Mouse (Mus musculus): ENCODE measurements around the gene Cdc42bpg. TPM values are rescaled to one million over a fixed set of nuclear protein-coding genes. Genes with fewer than 3 reads are reported as not detected.

Cdc42bpg gene
- total and polyA plus RNA-seq, 3 experiments, result 0.79 to 4.2 (median 2.3) TPM

DNA sequence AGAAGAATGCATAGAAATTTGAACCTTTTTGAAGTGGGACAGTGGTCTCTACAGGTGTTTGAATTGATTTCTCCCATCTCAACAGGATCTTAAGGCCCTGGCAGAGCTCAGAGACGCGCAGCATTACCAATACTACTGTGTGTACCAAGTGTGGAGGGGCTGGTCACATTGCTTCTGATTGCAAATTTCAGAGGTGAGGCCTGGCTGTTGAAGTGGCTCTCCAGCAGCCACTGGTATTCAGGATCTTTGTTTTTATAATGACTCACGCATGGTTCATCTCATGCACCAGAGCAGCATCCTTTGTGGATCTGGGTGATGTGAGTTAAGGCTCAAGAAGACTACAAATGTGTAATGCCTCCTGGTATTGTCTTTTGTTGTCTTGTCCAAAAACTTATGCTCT, 66.2 kb downstream of the Cdc42bpg start:
- Histone ChIP-seq H3K9ac (ENCODE audit: insufficient read depth, low read depth) (no peak overlapping the region), H3K9me3 (replicated peaks; ENCODE audit: low read length) (no peaks in the 10 kb centered on the region), H3K4me1 (ENCODE audit: control insufficient read depth in 1 of 2, insufficient read depth in 2 of 2) (peaks cover 4 to 71% of the 10 kb centered on the region in 2 experiments; a peak in 3 of 4 replicates), H3K79me2 (replicated peaks; ENCODE audit: control insufficient read depth, extremely low read depth, insufficient read depth, poor library complexity, severe bottlenecking) (peaks cover 39% of the 10 kb centered on the region), H3K4me3 (replicated peaks in 1 of 3; ENCODE audit: low read depth in 2 of 3, low read length in 2 of 3, poor library complexity in 1 of 3) (no peak overlapping the region), H3K4me2 (ENCODE audit: insufficient read depth, low read depth, poor library complexity, severe bottlenecking) (no peak overlapping the region), H3K27me3 (replicated peaks) (no peaks in the 10 kb centered on the region), H3K27ac (ENCODE audit: insufficient read depth, low read depth) (no peak overlapping the region), H3K36me3 (replicated peaks in 1 of 2; ENCODE audit: control insufficient read depth in 1 of 2, insufficient read depth in 1 of 2, low read length in 1 of 2) (peaks cover 89 to 98% of the 10 kb centered on the region in 2 experiments)
- dilution Hi-C loops (cut with MboI; ENCODE audit: extremely low pct_ligation_motif_present, extremely low pct_unique_long_range_greater_than_20kb, low sequenced_read_pairs), result no loop called here
- TF ChIP-seq POLR2A (IDR thresholded peaks at IDR 0.05; ENCODE audit: low read depth, low read length) (0 out of 2 replicates have a peak, but pooled peaks have one; percentile 0), EP300 (IDR thresholded peaks at IDR 0.05; ENCODE audit: low read length) (no peak)
- in situ Hi-C loops (cut with MboI; ENCODE audit: low pct_ligation_motif_present, low pct_unique_long_range_greater_than_20kb, low sequenced_read_pairs), result no loop called here
- DNase-seq (ENCODE audit: extremely low read depth), result no peak

DNA sequence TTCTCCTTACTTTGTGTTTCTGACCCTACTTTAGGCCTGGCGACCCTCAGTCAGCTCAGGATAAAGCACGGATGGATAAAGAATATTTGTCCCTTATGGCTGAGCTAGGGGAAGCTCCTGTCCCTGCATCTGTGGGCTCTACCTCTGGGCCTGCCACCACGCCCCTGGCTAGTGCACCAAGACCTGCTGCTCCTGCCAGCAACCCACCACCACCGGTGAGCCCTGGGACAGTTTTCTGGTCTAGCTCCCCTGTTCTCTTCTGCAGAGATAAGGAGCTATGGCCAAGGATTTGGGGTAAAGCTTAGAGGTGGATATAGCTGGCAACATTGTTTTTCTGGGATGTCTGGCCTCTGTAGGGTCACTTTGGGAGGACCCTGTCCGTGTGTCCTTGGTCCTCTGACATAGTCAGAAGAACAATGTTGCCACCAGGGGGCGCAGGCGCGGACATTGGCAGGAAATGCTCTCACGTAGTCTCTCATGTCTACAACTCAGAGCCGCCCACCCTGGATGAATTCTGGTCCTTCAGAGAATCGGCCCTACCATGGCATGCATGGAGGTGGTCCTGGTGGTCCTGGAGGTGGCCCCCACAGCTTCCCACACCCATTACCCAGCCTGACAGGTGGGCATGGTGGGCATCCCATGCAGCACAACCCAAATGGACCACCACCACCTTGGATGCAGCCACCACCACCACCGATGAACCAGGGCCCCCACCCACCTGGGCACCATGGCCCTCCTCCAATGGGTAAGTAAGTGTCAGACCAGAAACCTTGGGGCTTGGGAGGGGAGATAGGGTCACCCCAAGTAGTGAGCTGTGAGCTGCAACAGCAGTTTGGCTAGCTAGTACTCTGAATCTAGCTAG, 67.5 kb downstream of the Cdc42bpg start:
- in situ Hi-C loops (cut with MboI; ENCODE audit: low pct_ligation_motif_present, low pct_unique_long_range_greater_than_20kb, low sequenced_read_pairs), result no loop called here

DNA sequence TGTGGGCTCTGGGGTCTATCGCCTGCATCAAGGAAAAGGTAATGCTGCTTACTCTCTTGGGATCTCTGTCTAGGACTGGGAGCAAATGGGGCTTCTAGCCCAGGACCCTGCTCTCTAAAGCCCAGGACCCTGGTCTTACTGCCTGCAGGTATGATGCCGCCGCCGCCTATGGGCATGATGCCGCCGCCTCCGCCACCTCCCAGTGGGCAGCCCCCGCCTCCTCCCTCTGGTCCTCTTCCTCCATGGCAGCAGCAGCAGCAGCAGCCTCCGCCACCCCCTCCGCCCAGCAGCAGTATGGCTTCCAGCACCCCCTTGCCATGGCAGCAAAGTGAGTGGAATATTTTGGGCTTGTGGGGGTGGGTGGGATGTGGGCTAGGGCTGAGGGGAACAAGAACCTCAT, 68.3 kb downstream of the Cdc42bpg start:
- no peak overlapping the region for H3K27ac ChIP-seq (ENCODE audit: insufficient read depth, low read depth)
- no peak for TF ChIP-seq JUND (conservative IDR thresholded peaks at IDR 0.05; ENCODE audit: low read depth, low read length)
- no peak for TF ChIP-seq MAFK (IDR thresholded peaks at IDR 0.05; ENCODE audit: insufficient replicate concordance, low read length)
- TF ChIP-seq ZKSCAN1 (IDR thresholded peaks at IDR 0.05; ENCODE audit: borderline replicate concordance, low read depth, low read length), result no peak
- TF ChIP-seq SIN3A (IDR thresholded peaks at IDR 0.05; ENCODE audit: low read length), result no peak
- peaks cover 90 to 98% of the 10 kb centered on the region in 2 experiments for H3K36me3 ChIP-seq (replicated peaks in 1 of 2; ENCODE audit: control insufficient read depth in 1 of 2, insufficient read depth in 1 of 2, low read length in 1 of 2)
- no peaks in the 10 kb centered on the region for H3K27me3 ChIP-seq (replicated peaks)
- peaks cover 4 to 63% of the 10 kb centered on the region in 2 experiments; a peak in 3 of 4 replicates for H3K4me1 ChIP-seq (ENCODE audit: control insufficient read depth in 1 of 2, insufficient read depth in 2 of 2)
- H3K9ac ChIP-seq (ENCODE audit: insufficient read depth, low read depth), result no peak overlapping the region
- no peak overlapping the region for H3K4me3 ChIP-seq (replicated peaks in 1 of 3; ENCODE audit: low read depth in 2 of 3, low read length in 2 of 3, poor library complexity in 1 of 3)
- dilution Hi-C loops (cut with MboI; ENCODE audit: extremely low pct_ligation_motif_present, extremely low pct_unique_long_range_greater_than_20kb, low sequenced_read_pairs), result no loop called here
- peaks cover 19% of the 10 kb centered on the region for H3K79me2 ChIP-seq (replicated peaks; ENCODE audit: control insufficient read depth, extremely low read depth, insufficient read depth, poor library complexity, severe bottlenecking)
- no peak overlapping the region for H3K4me2 ChIP-seq (ENCODE audit: insufficient read depth, low read depth, poor library complexity, severe bottlenecking)
- H3K9me3 ChIP-seq (replicated peaks; ENCODE audit: low read length), result no peaks in the 10 kb centered on the region
- no peak for DNase-seq (ENCODE audit: extremely low read depth)
- in situ Hi-C loops (cut with MboI; ENCODE audit: low pct_ligation_motif_present, low pct_unique_long_range_greater_than_20kb, low sequenced_read_pairs), result no loop called here

More for the DNA sequence above, 67.5 kb downstream of the Cdc42bpg start:
- no peaks in the 10 kb centered on the region for H3K27me3 ChIP-seq (replicated peaks)
- H3K4me1 ChIP-seq (ENCODE audit: control insufficient read depth in 1 of 2, insufficient read depth in 2 of 2), result peaks cover 4 to 70% of the 10 kb centered on the region in 2 experiments; a peak in 3 of 4 replicates
- dilution Hi-C loops (cut with MboI; ENCODE audit: extremely low pct_ligation_motif_present, extremely low pct_unique_long_range_greater_than_20kb, low sequenced_read_pairs), result no loop called here
- TF ChIP-seq RAD21 (IDR thresholded peaks at IDR 0.05; ENCODE audit: low read depth, low read length) (no peak), CTCF (conservative IDR thresholded peaks at IDR 0.05 in 1 of 2, IDR thresholded peaks at IDR 0.05 in 1 of 2; ENCODE audit: low read depth in 2 of 2, low read length in 2 of 2) (peak; percentile 59 to 63; a peak in 3 of 4 replicates), GABPA (IDR thresholded peaks at IDR 0.05; ENCODE audit: insufficient replicate concordance, low read depth, low read length) (no peak)
- DNase-seq (ENCODE audit: extremely low read depth), result peak; percentile 70
- H3K4me3 ChIP-seq (replicated peaks in 1 of 3; ENCODE audit: low read depth in 2 of 3, low read length in 2 of 3, poor library complexity in 1 of 3), result no peak overlapping the region
- 0 out of 2 replicates have a peak overlapping the region, but pooled peaks have one; percentile 25 for H3K27ac ChIP-seq (ENCODE audit: insufficient read depth, low read depth)
- H3K9me3 ChIP-seq (replicated peaks; ENCODE audit: low read length), result no peaks in the 10 kb centered on the region
- H3K36me3 ChIP-seq (replicated peaks in 1 of 2; ENCODE audit: control insufficient read depth in 1 of 2, insufficient read depth in 1 of 2, low read length in 1 of 2), result peaks cover 90 to 98% of the 10 kb centered on the region in 2 experiments
- no peak overlapping the region for H3K4me2 ChIP-seq (ENCODE audit: insufficient read depth, low read depth, poor library complexity, severe bottlenecking)
- no peak overlapping the region for H3K9ac ChIP-seq (ENCODE audit: insufficient read depth, low read depth)
- peaks cover 26% of the 10 kb centered on the region for H3K79me2 ChIP-seq (replicated peaks; ENCODE audit: control insufficient read depth, extremely low read depth, insufficient read depth, poor library complexity, severe bottlenecking)

Other genes with a start within 250 kb of the Cdc42bpg start
Only the 20 nearest of the 27 such genes appear.
- not detected in 2 replicates for gene Gm28374, start 224.2 kb upstream of the Cdc42bpg start, total RNA-seq (2012; rRNA removed)
- 0.40 and 0.42 TPM in 2 replicates for gene Gm28374, start 224.2 kb upstream of the Cdc42bpg start, total RNA-seq (2014; rRNA removed)
- 0.57 TPM in 1 of 2 replicates, not detected in the other for gene Gm28374, start 224.2 kb upstream of the Cdc42bpg start, polyA plus RNA-seq (2012; ENCODE audit: insufficient read length, low read depth)
- gene Zfpl1, start 221.5 kb upstream of the Cdc42bpg start, total RNA-seq (2012; rRNA removed), result 26.8 and 29.4 TPM in 2 replicates
- 23.1 and 26.1 TPM in 2 replicates for gene Zfpl1, start 221.5 kb upstream of the Cdc42bpg start, total RNA-seq (2014; rRNA removed)
- gene Zfpl1, start 221.5 kb upstream of the Cdc42bpg start, polyA plus RNA-seq (2012; ENCODE audit: insufficient read length, low read depth), result 30.5 and 40.9 TPM in 2 replicates
- 51.5 and 59.2 TPM in 2 replicates for gene Cdca5, start 221.5 kb upstream of the Cdc42bpg start, total RNA-seq (2012; rRNA removed)
- 62.7 and 67.8 TPM in 2 replicates for gene Cdca5, start 221.5 kb upstream of the Cdc42bpg start, total RNA-seq (2014; rRNA removed)
- gene Cdca5, start 221.5 kb upstream of the Cdc42bpg start, polyA plus RNA-seq (2012; ENCODE audit: insufficient read length, low read depth), result 80.6 and 81.6 TPM in 2 replicates
- 0.81 and 0.84 TPM in 2 replicates for gene AC131692.1, start 212.0 kb upstream of the Cdc42bpg start, total RNA-seq (2012; rRNA removed)
- gene AC131692.1, start 212.0 kb upstream of the Cdc42bpg start, total RNA-seq (2014; rRNA removed), result 0.42 and 0.74 TPM in 2 replicates
- gene AC131692.1, start 212.0 kb upstream of the Cdc42bpg start, polyA plus RNA-seq (2012; ENCODE audit: insufficient read length, low read depth), result 4.6 and 4.7 TPM in 2 replicates
- 0.25 and 0.34 TPM in 2 replicates for gene Naaladl1, start 200.7 kb upstream of the Cdc42bpg start, total RNA-seq (2012; rRNA removed)
- 0.20 and 0.24 TPM in 2 replicates for gene Naaladl1, start 200.7 kb upstream of the Cdc42bpg start, total RNA-seq (2014; rRNA removed)
- 1.1 and 1.9 TPM in 2 replicates for gene Naaladl1, start 200.7 kb upstream of the Cdc42bpg start, polyA plus RNA-seq (2012; ENCODE audit: insufficient read length, low read depth)
- gene Sac3d1, start 187.8 kb upstream of the Cdc42bpg start, total RNA-seq (2012; rRNA removed), result 27.0 and 31.0 TPM in 2 replicates
- 24.6 and 31.9 TPM in 2 replicates for gene Sac3d1, start 187.8 kb upstream of the Cdc42bpg start, total RNA-seq (2014; rRNA removed)
- 26.9 and 29.8 TPM in 2 replicates for gene Sac3d1, start 187.8 kb upstream of the Cdc42bpg start, polyA plus RNA-seq (2012; ENCODE audit: insufficient read length, low read depth)
- gene Snx15, start 178.2 kb upstream of the Cdc42bpg start, total RNA-seq (2012; rRNA removed), result 15.6 and 17.4 TPM in 2 replicates
- 14.0 and 15.3 TPM in 2 replicates for gene Snx15, start 178.2 kb upstream of the Cdc42bpg start, total RNA-seq (2014; rRNA removed)
- 14.4 and 15.7 TPM in 2 replicates for gene Snx15, start 178.2 kb upstream of the Cdc42bpg start, polyA plus RNA-seq (2012; ENCODE audit: insufficient read length, low read depth)
- gene Batf2, start 165.5 kb upstream of the Cdc42bpg start, total RNA-seq (2012; rRNA removed), result not detected in 2 replicates
- not detected in 2 replicates for gene Batf2, start 165.5 kb upstream of the Cdc42bpg start, total RNA-seq (2014; rRNA removed)
- gene Batf2, start 165.5 kb upstream of the Cdc42bpg start, polyA plus RNA-seq (2012; ENCODE audit: insufficient read length, low read depth), result not detected in 2 replicates
- gene Arl2, start 164.9 kb upstream of the Cdc42bpg start, total RNA-seq (2012; rRNA removed), result 35.4 and 48.4 TPM in 2 replicates
- gene Arl2, start 164.9 kb upstream of the Cdc42bpg start, total RNA-seq (2014; rRNA removed), result 23.9 and 27.9 TPM in 2 replicates
- 28.0 and 36.9 TPM in 2 replicates for gene Arl2, start 164.9 kb upstream of the Cdc42bpg start, polyA plus RNA-seq (2012; ENCODE audit: insufficient read length, low read depth)
- not detected in 2 replicates for gene Majin, start 122.1 kb upstream of the Cdc42bpg start, total RNA-seq (2012; rRNA removed)
- not detected in 2 replicates for gene Majin, start 122.1 kb upstream of the Cdc42bpg start, total RNA-seq (2014; rRNA removed)
- gene Majin, start 122.1 kb upstream of the Cdc42bpg start, polyA plus RNA-seq (2012; ENCODE audit: insufficient read length, low read depth), result not detected in 2 replicates
- gene Gpha2, start 80.1 kb upstream of the Cdc42bpg start, total RNA-seq (2012; rRNA removed), result not detected in 2 replicates
- not detected in 2 replicates for gene Gpha2, start 80.1 kb upstream of the Cdc42bpg start, total RNA-seq (2014; rRNA removed)
- not detected in 2 replicates for gene Gpha2, start 80.1 kb upstream of the Cdc42bpg start, polyA plus RNA-seq (2012; ENCODE audit: insufficient read length, low read depth)
- 7.8 and 9.8 TPM in 2 replicates for gene Ppp2r5b, start 70.6 kb upstream of the Cdc42bpg start, total RNA-seq (2012; rRNA removed)
- gene Ppp2r5b, start 70.6 kb upstream of the Cdc42bpg start, total RNA-seq (2014; rRNA removed), result 2.8 and 3.0 TPM in 2 replicates
- gene Ppp2r5b, start 70.6 kb upstream of the Cdc42bpg start, polyA plus RNA-seq (2012; ENCODE audit: insufficient read length, low read depth), result 3.4 and 4.1 TPM in 2 replicates
- gene Atg2a, start 64.8 kb upstream of the Cdc42bpg start, total RNA-seq (2012; rRNA removed), result 9.5 and 10.0 TPM in 2 replicates
- 2.3 and 2.8 TPM in 2 replicates for gene Atg2a, start 64.8 kb upstream of the Cdc42bpg start, total RNA-seq (2014; rRNA removed)
- gene Atg2a, start 64.8 kb upstream of the Cdc42bpg start, polyA plus RNA-seq (2012; ENCODE audit: insufficient read length, low read depth), result 9.4 and 13.9 TPM in 2 replicates
- 231 and 400 TPM in 2 replicates for gene Ehd1, start 29.7 kb upstream of the Cdc42bpg start, total RNA-seq (2012; rRNA removed)
- 97.4 and 131 TPM in 2 replicates for gene Ehd1, start 29.7 kb upstream of the Cdc42bpg start, total RNA-seq (2014; rRNA removed)
- 245 and 301 TPM in 2 replicates for gene Ehd1, start 29.7 kb upstream of the Cdc42bpg start, polyA plus RNA-seq (2012; ENCODE audit: insufficient read length, low read depth)
- gene Men1, start 28.5 kb downstream of the Cdc42bpg start, total RNA-seq (2012; rRNA removed), result 42.9 and 43.0 TPM in 2 replicates
- gene Men1, start 28.5 kb downstream of the Cdc42bpg start, total RNA-seq (2014; rRNA removed), result 23.5 and 24.9 TPM in 2 replicates
- gene Men1, start 28.5 kb downstream of the Cdc42bpg start, polyA plus RNA-seq (2012; ENCODE audit: insufficient read length, low read depth), result 50.7 and 67.8 TPM in 2 replicates
- gene Map4k2, start 34.7 kb downstream of the Cdc42bpg start, total RNA-seq (2012; rRNA removed), result 77.6 and 95.2 TPM in 2 replicates
- gene Map4k2, start 34.7 kb downstream of the Cdc42bpg start, total RNA-seq (2014; rRNA removed), result 55.5 and 56.7 TPM in 2 replicates
- 119 and 127 TPM in 2 replicates for gene Map4k2, start 34.7 kb downstream of the Cdc42bpg start, polyA plus RNA-seq (2012; ENCODE audit: insufficient read length, low read depth)
- 70.4 and 83.2 TPM in 2 replicates for gene Sf1, start 57.2 kb downstream of the Cdc42bpg start, total RNA-seq (2012; rRNA removed)
- gene Sf1, start 57.2 kb downstream of the Cdc42bpg start, total RNA-seq (2014; rRNA removed), result 54.5 and 64.7 TPM in 2 replicates
- gene Sf1, start 57.2 kb downstream of the Cdc42bpg start, polyA plus RNA-seq (2012; ENCODE audit: insufficient read length, low read depth), result 229 and 251 TPM in 2 replicates
- 0.47 and 0.63 TPM in 2 replicates for gene Pygm, start 77.9 kb downstream of the Cdc42bpg start, total RNA-seq (2012; rRNA removed)
- 0.32 and 0.92 TPM in 2 replicates for gene Pygm, start 77.9 kb downstream of the Cdc42bpg start, total RNA-seq (2014; rRNA removed)
- gene Pygm, start 77.9 kb downstream of the Cdc42bpg start, polyA plus RNA-seq (2012; ENCODE audit: insufficient read length, low read depth), result 1.2 and 2.0 TPM in 2 replicates
- 16.9 and 22.0 TPM in 2 replicates for gene Rasgrp2, start 92.9 kb downstream of the Cdc42bpg start, total RNA-seq (2012; rRNA removed)
- gene Rasgrp2, start 92.9 kb downstream of the Cdc42bpg start, total RNA-seq (2014; rRNA removed), result 7.4 and 9.3 TPM in 2 replicates
- 26.0 and 37.9 TPM in 2 replicates for gene Rasgrp2, start 92.9 kb downstream of the Cdc42bpg start, polyA plus RNA-seq (2012; ENCODE audit: insufficient read length, low read depth)
- gene Nrxn2, start 112.3 kb downstream of the Cdc42bpg start, total RNA-seq (2012; rRNA removed), result 0.29 and 0.30 TPM in 2 replicates
- gene Nrxn2, start 112.3 kb downstream of the Cdc42bpg start, total RNA-seq (2014; rRNA removed), result 0.20 and 0.31 TPM in 2 replicates
- 0.71 and 1.1 TPM in 2 replicates for gene Nrxn2, start 112.3 kb downstream of the Cdc42bpg start, polyA plus RNA-seq (2012; ENCODE audit: insufficient read length, low read depth)